Mouse (Mus musculus): ENCODE measurements at regions not wholly inside any gene's neighbourhood (a gene's known extent, or its start where the extent isn't known, plus 50 kb on each side); places are given as distances from the start of the nearest gene placed in this dataset.

GRCm38 (mm10) chr10:19140628-19141027 lies 125.2 kb upstream of the Tnfaip3 start:
- Histone ChIP-seq H3K9ac (ENCODE audit: control insufficient read depth, low read depth, low read length, poor library complexity, severe bottlenecking) (no peak overlapping the region), H3K27ac (ENCODE audit: control insufficient read depth, low read depth, low read length) (no peak overlapping the region), H3K27me3 (ENCODE audit: control insufficient read depth in 1 of 2, insufficient read depth in 2 of 2, low read length in 2 of 2) (no peaks in the 10 kb centered on the region; a peak in 2 of 4 replicates), H3K79me2 (ENCODE audit: control insufficient read depth, insufficient read depth, low read length, poor library complexity) (no peaks in the 10 kb centered on the region), H3K4me1 (ENCODE audit: control insufficient read depth in 1 of 2, insufficient read depth in 2 of 2, low read length in 2 of 2) (no peaks in the 10 kb centered on the region), H3K36me3 (ENCODE audit: control insufficient read depth in 1 of 2, insufficient read depth in 2 of 2, low read length in 2 of 2) (no peaks in the 10 kb centered on the region), H3K9me3 (replicated peaks; ENCODE audit: insufficient read depth, low read length) (no peaks in the 10 kb centered on the region), H3K4me3 (ENCODE audit: control insufficient read depth in 1 of 2, insufficient read depth in 1 of 2, low read depth in 2 of 2, low read length in 2 of 2) (no peak overlapping the region)
- TF ChIP-seq RAD21 (IDR thresholded peaks at IDR 0.05; ENCODE audit: low read depth, low read length) = no peak
- TF ChIP-seq TBP (IDR thresholded peaks at IDR 0.05; ENCODE audit: low read depth, low read length) = no peak
- TF ChIP-seq ELF1 (IDR thresholded peaks at IDR 0.05; ENCODE audit: low read depth, low read length) = no peak
- no peak for TF ChIP-seq MYB (IDR thresholded peaks at IDR 0.05; ENCODE audit: low read depth, low read length)
- no peak for TF ChIP-seq MYC (IDR thresholded peaks at IDR 0.05; ENCODE audit: low read depth, low read length)
- no peak for TF ChIP-seq POLR2A (IDR thresholded peaks at IDR 0.05; ENCODE audit: control insufficient read depth in 1 of 2, insufficient read depth in 1 of 2, low read depth in 1 of 2, low read length in 2 of 2, poor library complexity in 1 of 2)
- no peak for TF ChIP-seq UBTF (IDR thresholded peaks at IDR 0.05; ENCODE audit: borderline replicate concordance, insufficient read depth, low read depth, low read length)
- no peak for TF ChIP-seq GABPA (IDR thresholded peaks at IDR 0.05; ENCODE audit: low read depth, low read length)
- no peak for TF ChIP-seq JUND (IDR thresholded peaks at IDR 0.05; ENCODE audit: low read depth, low read length)
- TF ChIP-seq MEF2A (IDR thresholded peaks at IDR 0.05; ENCODE audit: extremely low read depth, insufficient replicate concordance, low read depth, low read length, poor library complexity, severe bottlenecking) = no peak
- TF ChIP-seq CHD2 (IDR thresholded peaks at IDR 0.05; ENCODE audit: low read length) = no peak
- TF ChIP-seq BHLHE40 (IDR thresholded peaks at IDR 0.05; ENCODE audit: borderline replicate concordance, low read depth, low read length) = no peak
- TF ChIP-seq RCOR1 (IDR thresholded peaks at IDR 0.05; ENCODE audit: low read depth, low read length) = no peak
- TF ChIP-seq POLR2AphosphoS2 (IDR thresholded peaks at IDR 0.05; ENCODE audit: low read length) = no peak
- no peak for TF ChIP-seq ZMIZ1 (IDR thresholded peaks at IDR 0.05; ENCODE audit: low read depth, low read length)
- TF ChIP-seq MXI1 (IDR thresholded peaks at IDR 0.05; ENCODE audit: low read depth, low read length) = no peak
- DNase-seq (ENCODE audit: low read depth, low spot score) = no peak

- no peaks in the 10 kb centered on the region for H3K9me3 ChIP-seq (replicated peaks; ENCODE audit: insufficient read depth, low read length)
- no peak for TF ChIP-seq NRF1 (IDR thresholded peaks at IDR 0.05; ENCODE audit: insufficient read depth, low read depth, low read length, poor library complexity, severe bottlenecking)
- no peak for TF ChIP-seq MYC (IDR thresholded peaks at IDR 0.05; ENCODE audit: low read depth, low read length)
- TF ChIP-seq MEF2A (IDR thresholded peaks at IDR 0.05; ENCODE audit: extremely low read depth, insufficient replicate concordance, low read depth, low read length, poor library complexity, severe bottlenecking) = no peak
- TF ChIP-seq ZNF384 (IDR thresholded peaks at IDR 0.05; ENCODE audit: low read depth, low read length) = no peak
- TF ChIP-seq GATA1 (IDR thresholded peaks at IDR 0.05; ENCODE audit: low read depth, low read length) = no peak
- no peak for TF ChIP-seq USF1 (IDR thresholded peaks at IDR 0.05; ENCODE audit: low read depth, low read length)
- no peak for TF ChIP-seq ZMIZ1 (IDR thresholded peaks at IDR 0.05; ENCODE audit: low read depth, low read length)
- TF ChIP-seq UBTF (IDR thresholded peaks at IDR 0.05; ENCODE audit: borderline replicate concordance, insufficient read depth, low read depth, low read length) = no peak
- no peak for TF ChIP-seq POLR2A (IDR thresholded peaks at IDR 0.05; ENCODE audit: control insufficient read depth in 1 of 2, insufficient read depth in 1 of 2, low read depth in 1 of 2, low read length in 2 of 2, poor library complexity in 1 of 2)
- TF ChIP-seq JUND (IDR thresholded peaks at IDR 0.05; ENCODE audit: low read depth, low read length) = no peak
- TF ChIP-seq RCOR1 (IDR thresholded peaks at IDR 0.05; ENCODE audit: low read depth, low read length) = no peak
- no peak for TF ChIP-seq NELFE (IDR thresholded peaks at IDR 0.05; ENCODE audit: low read depth, low read length)
- no peak for TF ChIP-seq SIN3A (IDR thresholded peaks at IDR 0.05; ENCODE audit: low read length)
- TF ChIP-seq EP300 (IDR thresholded peaks at IDR 0.05; ENCODE audit: low read depth in 1 of 2, low read length in 2 of 2) = no peak
- TF ChIP-seq ETS1 (IDR thresholded peaks at IDR 0.05; ENCODE audit: low read depth, low read length) = no peak
- TF ChIP-seq TBP (IDR thresholded peaks at IDR 0.05; ENCODE audit: low read depth, low read length) = no peak
- H3K27ac ChIP-seq (ENCODE audit: control insufficient read depth, low read depth, low read length) = no peak overlapping the region
- no peaks in the 10 kb centered on the region for H3K4me1 ChIP-seq (ENCODE audit: control insufficient read depth in 1 of 2, insufficient read depth in 2 of 2, low read length in 2 of 2)
- no peaks in the 10 kb centered on the region for H3K36me3 ChIP-seq (ENCODE audit: control insufficient read depth in 1 of 2, insufficient read depth in 2 of 2, low read length in 2 of 2)
- H3K79me2 ChIP-seq (ENCODE audit: control insufficient read depth, insufficient read depth, low read length, poor library complexity) = no peaks in the 10 kb centered on the region
- no peak for DNase-seq (ENCODE audit: low read depth, low spot score)
- no peaks in the 10 kb centered on the region; a peak in 2 of 4 replicates for H3K27me3 ChIP-seq (ENCODE audit: control insufficient read depth in 1 of 2, insufficient read depth in 2 of 2, low read length in 2 of 2)
- H3K9ac ChIP-seq (ENCODE audit: control insufficient read depth, low read depth, low read length, poor library complexity, severe bottlenecking) = no peak overlapping the region
- no peak overlapping the region for H3K4me3 ChIP-seq (ENCODE audit: control insufficient read depth in 1 of 2, insufficient read depth in 1 of 2, low read depth in 2 of 2, low read length in 2 of 2)
Measured at GRCm38 (mm10) chr10:19139234-19139633, 123.8 kb upstream of the Tnfaip3 start.
